Mouse (Mus musculus) limb, embryonic 11.5 days (tissue): ENCODE measurements around the gene Tubd1. TPM values are rescaled to one million over a fixed set of nuclear protein-coding genes. Genes with fewer than 3 reads are reported as not detected.

Experiments
- ATAC-seq: fragments of 200-750 bp; cut with Nextera tagmentation; 2 replicates; pipeline ENCODE4 v1.8.0; 2017; ENCODE audit warnings: low read depth; ENCODE audit not compliant: insufficient number of reproducible peaks, low FRiP score, low TSS enrichment
- DNase-seq: peaks from one replicate; pipeline ENCODE4 v3.0.0-alpha.2; 2015; ENCODE audit warnings: low spot score
- H3K27ac ChIP-seq: fragments of 300-500 bp; sonication (generic); replicated peaks from 2 replicates; pipeline ENCODE4 v1.5.1; 2014; ENCODE audit warnings: low read depth, mild to moderate bottlenecking, low read length
- H3K27me3 ChIP-seq: fragments of 300-500 bp; sonication (generic); 2 replicates; pipeline ENCODE4 v1.6.1; 2014; ENCODE audit warnings: mild to moderate bottlenecking, low read length, mixed read lengths; ENCODE audit not compliant: control insufficient read depth, insufficient read depth
- H3K36me3 ChIP-seq: fragments of 300-500 bp; sonication (generic); 2 replicates; pipeline ENCODE4 v1.6.1; 2014; ENCODE audit warnings: mild to moderate bottlenecking, low read length, moderate library complexity, mixed read lengths; ENCODE audit not compliant: control insufficient read depth, insufficient read depth
- H3K4me1 ChIP-seq: fragments of 300-500 bp; sonication (generic); 2 replicates; pipeline ENCODE4 v1.6.1; 2014; ENCODE audit warnings: low read length, mixed read lengths; ENCODE audit not compliant: control insufficient read depth, insufficient read depth
- H3K4me2 ChIP-seq: fragments of 300-500 bp; sonication (generic); 2 replicates; pipeline ENCODE4 v1.6.1; 2014; ENCODE audit warnings: low read depth, mild to moderate bottlenecking, moderate library complexity; ENCODE audit not compliant: severe bottlenecking
- H3K4me3 ChIP-seq: fragments of 300-500 bp; sonication (generic); 2 replicates; pipeline ENCODE4 v1.5.1; 2014; ENCODE audit warnings: low read depth, low read length
- H3K9ac ChIP-seq: fragments of 300-500 bp; sonication (generic); 2 replicates; pipeline ENCODE4 v1.6.1; 2014; ENCODE audit warnings: mild to moderate bottlenecking, low read length
- H3K9me3 ChIP-seq: fragments of 300-500 bp; sonication (generic); 2 replicates; pipeline ENCODE4 v1.6.1; 2016; ENCODE audit warnings: low read length; ENCODE audit not compliant: control insufficient read depth
- WGBS: fragments of 180-500 bp; shearing (Covaris S2); extraction: QIAGEN DNeasy Blood & Tissue Kit; methylation state at CpG from one replicate; pipeline ENCODE4 v1.1.7; 2014; 5-methylcytosine and 5-hydroxymethylcytosine counted together
- polyA plus RNA-seq: library from polyadenylated mRNA; unstranded; fragments of >200 nt; fragmentation: Nextera tagmentation; extraction: Ambion mirVana; gene quantifications from 2 replicates; pipeline ENCODE4 v1.2.1, GENCODE M21; 2014

Tubd1 gene
- polyA plus RNA-seq, 1 experiment from 2014 or later, result 10.7 TPM

GRCm38 (mm10) chr11:86583990-86584897, 39.5 kb downstream of the Tubd1 start:
- ATAC-seq (no peak), DNase-seq (no peak)
- Histone ChIP-seq H3K4me2 (no peak overlapping the region), H3K4me3 (no peak overlapping the region), H3K27ac (no peak overlapping the region), H3K4me1 (peaks cover 9% of the 10 kb centered on the region), H3K9me3 (no peaks in the 10 kb centered on the region), H3K36me3 (no peaks in the 10 kb centered on the region), H3K27me3 (no peaks in the 10 kb centered on the region), H3K9ac (no peak overlapping the region)
- WGBS, result 94% methylated on average over 14 of the region's 14 CpGs

- H3K36me3 ChIP-seq, result no peaks in the 10 kb centered on the region
- no peaks in the 10 kb centered on the region for H3K9me3 ChIP-seq
- H3K9ac ChIP-seq, result no peak overlapping the region
- H3K4me3 ChIP-seq, result no peak overlapping the region
- no peaks in the 10 kb centered on the region for H3K27me3 ChIP-seq
- no peak for ATAC-seq
- no peak overlapping the region for H3K27ac ChIP-seq
- 86% methylated on average over 7 of the region's 7 CpGs for WGBS
- DNase-seq, result no peak
- H3K4me2 ChIP-seq, result no peak overlapping the region
- peaks cover 9% of the 10 kb centered on the region for H3K4me1 ChIP-seq
Observed at GRCm38 (mm10) chr11:86584898-86585597, 40.3 kb downstream of the Tubd1 start.

GRCm38 (mm10) chr11:86585598-86585984, 40.8 kb downstream of the Tubd1 start:
- no peak overlapping the region for H3K9ac ChIP-seq
- no peak for DNase-seq
- no peaks in the 10 kb centered on the region for H3K9me3 ChIP-seq
- H3K4me3 ChIP-seq, result no peak overlapping the region
- 59% methylated on average over 3 of the region's 3 CpGs for WGBS
- no peaks in the 10 kb centered on the region for H3K27me3 ChIP-seq
- peaks cover 9% of the 10 kb centered on the region for H3K4me1 ChIP-seq
- H3K27ac ChIP-seq, result no peak overlapping the region
- no peaks in the 10 kb centered on the region for H3K36me3 ChIP-seq
- ATAC-seq, result no peak
- H3K4me2 ChIP-seq, result no peak overlapping the region

GRCm38 (mm10) chr11:86586177-86586867, 41.5 kb downstream of the Tubd1 start:
- Histone ChIP-seq H3K4me1 (peaks cover 9% of the 10 kb centered on the region), H3K27ac (no peak overlapping the region), H3K4me2 (no peak overlapping the region; the same call in 1 of the 2 replicates), H3K9me3 (no peaks in the 10 kb centered on the region), H3K36me3 (no peaks in the 10 kb centered on the region), H3K9ac (no peak overlapping the region), H3K4me3 (no peak overlapping the region), H3K27me3 (no peaks in the 10 kb centered on the region)
- DNase-seq (no peak), ATAC-seq (no peak)
- 20% methylated on average over 12 of the region's 12 CpGs for WGBS

GRCm38 (mm10) chr11:86586868-86587792, 42.3 kb downstream of the Tubd1 start:
- WGBS, result 8% methylated on average over 15 of the region's 15 CpGs

GRCm38 (mm10) chr11:86587830-86588229, 43.0 kb downstream of the Tubd1 start:
- H3K9ac ChIP-seq, result no peak overlapping the region
- WGBS, result 38% methylated on average over 7 of the region's 7 CpGs
- H3K4me3 ChIP-seq, result no peak overlapping the region
- H3K4me2 ChIP-seq, result no peak overlapping the region
- peaks cover 9% of the 10 kb centered on the region for H3K4me1 ChIP-seq
- no peaks in the 10 kb centered on the region for H3K27me3 ChIP-seq
- no peak for DNase-seq
- no peak for ATAC-seq
- H3K36me3 ChIP-seq, result no peaks in the 10 kb centered on the region
- no peak overlapping the region for H3K27ac ChIP-seq
- no peaks in the 10 kb centered on the region for H3K9me3 ChIP-seq

More at GRCm38 (mm10) chr11:86586868-86587792, 42.3 kb downstream of the Tubd1 start:
- DNase-seq (peak; percentile 48), ATAC-seq (no peak)
- Histone ChIP-seq H3K4me1 (peaks cover 9% of the 10 kb centered on the region), H3K36me3 (no peaks in the 10 kb centered on the region), H3K4me2 (peak overlapping the region; percentile 31), H3K27me3 (no peaks in the 10 kb centered on the region), H3K27ac (no peak overlapping the region), H3K9me3 (no peaks in the 10 kb centered on the region), H3K9ac (no peak overlapping the region), H3K4me3 (no peak overlapping the region)

GRCm38 (mm10) chr11:86588583-86589298, 44.0 kb downstream of the Tubd1 start:
- Histone ChIP-seq H3K27me3 (no peaks in the 10 kb centered on the region), H3K4me1 (peaks cover 12% of the 10 kb centered on the region), H3K4me3 (no peak overlapping the region), H3K36me3 (no peaks in the 10 kb centered on the region), H3K9me3 (no peaks in the 10 kb centered on the region), H3K27ac (no peak overlapping the region), H3K4me2 (no peak overlapping the region), H3K9ac (no peak overlapping the region)
- ATAC-seq, result no peak
- no peak for DNase-seq
- WGBS, result 91% methylated on average over 4 of the region's 4 CpGs
